Mouse (Mus musculus): ENCODE results near the gene Duoxa1. TPM values are rescaled to one million over a fixed set of nuclear protein-coding genes. Genes with fewer than 3 reads are reported as not detected.

The Duoxa1 gene
- total RNA-seq, 2 experiments from 2014 or later, result not detected

DNA sequence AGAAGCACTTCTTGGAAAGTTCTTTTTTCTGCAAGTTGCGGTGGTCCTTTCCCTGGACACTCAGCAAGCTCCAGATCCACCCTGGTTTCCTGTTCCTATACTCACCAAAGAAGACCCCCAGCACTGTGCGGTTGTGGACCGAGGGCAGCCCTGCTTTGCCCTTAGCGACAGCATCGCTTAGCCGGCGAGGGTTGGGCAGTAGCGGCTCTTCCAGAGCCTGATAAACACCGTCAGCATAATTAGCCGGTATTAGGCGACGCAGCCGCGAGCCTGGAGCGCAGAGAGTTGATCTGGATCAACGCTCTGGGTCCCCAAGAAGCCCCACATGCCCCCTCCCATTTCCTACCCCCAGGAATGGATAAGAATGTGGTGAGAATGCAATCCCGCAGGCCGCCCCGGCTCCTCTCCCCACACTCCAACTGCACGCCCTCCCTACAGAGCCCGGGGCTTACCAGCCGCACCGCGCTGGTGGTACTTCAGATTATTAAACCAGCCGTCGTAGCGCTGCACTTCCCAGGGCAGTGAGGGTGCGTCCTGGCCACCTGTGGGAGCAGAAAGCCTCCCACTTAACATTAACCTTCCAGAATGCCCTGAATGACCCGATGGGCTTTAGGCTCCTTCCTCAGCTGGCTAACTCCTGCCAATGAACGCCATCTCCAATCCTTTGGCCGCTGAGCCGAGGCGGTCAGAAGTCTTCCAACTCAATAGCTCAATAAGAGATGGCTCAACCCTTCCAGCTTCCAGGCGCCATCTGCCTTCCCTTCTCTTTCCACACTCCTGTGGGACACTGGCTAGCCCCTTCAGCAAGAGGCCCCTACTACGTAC, 16.0 kb downstream of the Duoxa1 start:
- no peak for DNase-seq

DNA sequence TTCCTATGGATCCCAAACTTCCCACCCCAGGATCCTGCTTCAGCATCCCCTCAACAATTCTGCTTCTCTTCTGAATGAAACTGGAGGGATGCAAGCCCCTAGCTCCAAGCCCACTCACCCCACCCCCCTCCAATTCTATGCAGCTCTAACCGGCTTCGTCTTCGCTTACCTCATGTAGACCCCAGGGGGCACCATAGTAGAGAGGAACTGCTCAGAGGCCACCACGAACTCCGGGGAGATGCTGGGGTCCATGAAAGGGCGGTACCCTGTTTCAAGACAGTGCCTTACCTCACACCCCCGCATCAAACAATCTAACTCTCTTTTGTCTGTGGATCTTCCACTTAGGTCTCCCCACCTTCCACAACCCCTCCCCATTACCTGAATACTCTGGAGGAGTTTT, 18.6 kb downstream of the Duoxa1 start:
- DNase-seq, result no peak

DNA sequence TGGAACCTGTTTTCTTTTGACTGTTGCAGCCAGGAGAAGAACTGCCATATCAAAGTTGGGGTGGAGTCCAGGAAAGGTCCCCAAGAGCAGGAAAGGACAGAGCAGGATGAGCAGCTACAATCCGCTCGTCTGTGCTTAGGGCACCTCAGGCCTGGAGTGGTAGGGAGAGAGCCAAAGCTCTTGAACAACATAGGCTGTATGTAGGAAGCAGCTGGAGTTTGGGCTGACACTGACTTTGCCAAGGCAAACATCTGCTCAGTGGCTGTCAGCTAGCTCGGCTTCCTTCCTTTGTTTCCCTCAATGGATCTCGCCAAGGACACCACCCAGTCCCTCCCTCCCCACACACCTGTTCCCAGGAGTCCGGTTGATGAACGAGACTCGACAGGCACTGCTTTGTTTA, 27.4 kb downstream of the Duoxa1 start:
- no peak for DNase-seq

DNA sequence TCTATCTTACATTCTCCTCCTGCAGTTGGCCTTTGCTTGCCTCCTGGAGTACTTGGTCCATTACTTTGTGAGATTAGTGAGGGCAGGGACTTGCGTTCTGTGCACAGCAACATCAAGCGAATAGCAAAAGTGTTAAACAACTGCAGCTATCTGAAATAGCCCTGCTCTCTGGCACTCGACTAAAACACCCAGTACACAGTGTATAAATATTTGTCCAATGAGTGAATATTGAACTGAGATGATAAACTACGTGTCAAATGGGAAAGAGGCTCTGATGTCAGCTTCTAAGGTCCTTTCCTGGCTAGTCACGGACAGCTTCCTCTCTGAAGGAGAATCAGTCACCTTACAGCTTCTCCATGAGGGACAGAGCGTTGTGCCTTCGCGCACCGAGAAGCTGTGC, 29.4 kb downstream of the Duoxa1 start:
- DNase-seq, result no peak

DNA sequence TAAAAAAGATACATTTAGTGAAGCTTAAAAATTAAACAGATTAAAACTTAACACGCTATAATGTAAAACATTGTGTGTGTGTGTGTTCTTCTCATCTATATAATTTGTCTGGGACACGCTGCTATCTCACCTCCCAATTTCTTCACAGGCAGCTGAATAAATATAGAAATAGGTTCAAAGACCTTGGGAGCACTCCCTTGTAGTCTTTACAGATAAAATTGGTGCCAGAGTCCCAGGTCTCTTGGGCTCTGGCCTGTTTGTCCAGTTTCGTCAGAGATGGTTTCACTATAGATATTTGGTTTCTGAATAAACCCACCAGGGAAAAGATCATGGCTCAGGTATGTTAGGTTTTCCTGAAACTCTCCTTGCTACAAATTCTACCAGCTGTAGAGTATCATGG, 34.8 kb downstream of the Duoxa1 start:
- DNase-seq, result no peak

DNA sequence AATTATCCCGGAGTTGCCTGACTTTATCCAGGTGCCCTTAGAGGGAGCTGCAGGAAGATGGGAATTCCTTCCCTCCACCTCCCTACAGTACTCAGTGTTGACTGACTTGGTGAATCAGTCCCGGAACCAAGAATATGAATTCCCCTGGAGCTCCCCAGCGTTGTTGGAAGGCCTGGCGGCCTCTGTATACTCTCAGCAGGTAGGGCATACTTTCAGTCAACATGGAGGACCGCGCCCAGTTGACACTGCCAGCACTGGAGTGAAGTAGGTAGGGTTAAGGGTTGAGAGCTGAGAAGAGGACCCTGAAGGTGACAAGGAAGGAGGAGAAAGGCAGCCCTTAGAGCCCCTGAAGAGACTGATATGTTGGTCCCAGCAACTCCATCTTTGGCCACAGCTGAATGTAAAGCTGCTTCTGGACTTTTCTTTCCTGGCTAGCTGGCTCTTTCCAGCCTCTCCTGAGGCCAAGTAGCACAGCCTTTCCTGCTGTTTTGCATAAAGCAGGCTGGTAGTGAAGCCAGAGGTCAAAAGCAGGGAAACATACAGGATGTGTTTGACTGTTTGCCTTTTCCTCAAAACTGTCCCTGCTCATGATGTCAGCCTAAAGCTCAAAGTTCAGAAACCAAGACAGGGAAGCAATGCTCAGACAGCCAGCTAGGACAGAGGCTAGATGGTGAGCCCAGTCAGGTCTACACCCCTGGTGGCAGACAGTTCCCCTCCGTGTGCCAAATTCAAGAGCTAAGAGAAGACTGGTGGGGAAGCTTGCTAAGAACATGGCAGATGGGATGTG, 46.9 kb downstream of the Duoxa1 start:
- no peak for DNase-seq

DNA sequence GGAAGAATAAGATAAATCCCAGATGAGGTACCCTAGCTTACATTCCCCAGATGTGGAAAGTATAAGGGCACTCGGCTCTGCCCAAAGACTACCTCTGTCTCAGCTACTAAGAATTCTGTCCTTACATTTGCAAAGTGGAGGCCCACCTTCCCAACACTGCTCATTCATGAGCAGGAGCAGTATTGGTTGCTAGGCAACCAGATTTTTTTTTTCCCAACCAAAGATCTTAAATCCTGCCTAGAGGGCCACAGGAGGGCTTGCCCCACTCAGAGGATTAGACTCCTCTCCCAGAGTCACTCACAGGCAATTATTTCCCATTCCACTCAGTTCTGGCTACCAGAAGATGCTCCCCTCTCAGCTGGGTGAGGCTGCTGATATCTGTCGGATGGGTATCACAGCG, 48.8 kb downstream of the Duoxa1 start:
- DNase-seq, result no peak

DNA sequence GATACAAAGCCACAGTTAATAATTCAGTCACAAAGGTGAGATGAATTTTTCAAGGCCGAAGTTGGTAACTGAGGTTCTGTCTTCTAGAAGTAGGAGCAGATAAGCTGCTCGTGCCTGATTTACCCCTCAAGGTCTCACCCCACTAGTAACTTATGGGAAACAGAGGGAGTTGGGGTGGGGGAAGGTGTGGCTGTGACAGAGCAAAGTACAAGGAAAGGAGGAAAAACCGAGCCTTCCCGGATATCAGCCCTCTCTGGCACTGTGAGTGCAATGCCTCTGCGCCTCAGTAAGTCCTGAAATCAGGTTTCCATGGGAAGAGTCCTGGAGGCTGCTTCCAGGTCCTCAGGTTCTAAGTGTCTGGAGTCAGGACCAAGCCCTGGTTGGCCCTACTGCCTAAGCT, 52.8 kb downstream of the Duoxa1 start:
- DNase-seq, result no peak

DNA sequence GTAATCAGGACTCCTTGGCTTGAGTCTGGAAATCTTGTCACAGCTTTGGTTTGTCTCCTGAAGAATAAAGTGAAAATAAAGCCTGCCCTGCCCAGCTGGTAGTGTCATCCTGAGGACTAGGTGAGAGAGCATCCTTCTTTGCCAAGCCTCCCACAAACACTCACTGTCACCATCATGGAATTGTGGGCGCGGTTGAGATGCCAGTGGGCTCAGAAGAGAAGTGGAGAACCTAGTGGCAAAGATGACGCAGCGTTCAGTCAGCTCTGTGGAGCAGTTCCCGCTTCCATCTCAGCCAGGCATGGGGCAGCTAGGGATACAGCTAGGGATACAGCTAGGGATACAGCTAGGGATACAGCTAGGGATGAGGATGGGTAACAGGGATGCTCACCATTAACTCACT, 57.5 kb downstream of the Duoxa1 start:
- no peak for DNase-seq

Other genes starting within 250 kb of the Duoxa1 start
- gene Spg11, start 195.3 kb downstream of the Duoxa1 start, total RNA-seq (2021), result 10 to 100 TPM; 18.4 to 20.5 TPM
- gene B2m, start 166.0 kb downstream of the Duoxa1 start, total RNA-seq (2021), result 100 to 1,000 TPM; 632 to 981 TPM
- gene Trim69, start 153.0 kb downstream of the Duoxa1 start, total RNA-seq (2021), result under 1 TPM; 0.16 to 0.17 TPM
- gene Patl2, start 127.5 kb downstream of the Duoxa1 start, total RNA-seq (2021), result not detected
- not detected for gene Terb2, start 127.5 kb downstream of the Duoxa1 start, total RNA-seq (2021)
- 10 to 100 TPM; 75.8 to 96.2 TPM for gene Sord, start 79.0 kb downstream of the Duoxa1 start, total RNA-seq (2021)
- under 1 TPM in 1 of 2 experiments, not detected in 1; 0.13 TPM for gene Duox2, start 15.3 kb downstream of the Duoxa1 start, total RNA-seq (2021)
- not detected for gene Duoxa2, start 14.8 kb downstream of the Duoxa1 start, total RNA-seq (2021)
- under 1 TPM; 0.10 to 0.13 TPM for gene Duox1, start 1.9 kb upstream of the Duoxa1 start, total RNA-seq (2021)
- gene Shf, start 55.4 kb upstream of the Duoxa1 start, total RNA-seq (2021), result 1 to 10 TPM; 9.3 to 9.4 TPM
- 1 to 10 TPM; 3.0 to 3.5 TPM for gene Slc28a2, start 112.7 kb upstream of the Duoxa1 start, total RNA-seq (2021)
- gene Gm14085, start 171.2 kb upstream of the Duoxa1 start, total RNA-seq (2021), result under 1 TPM in 1 of 2 experiments, not detected in 1; 0.10 TPM

All from adrenal gland, postnatal 36 days (tissue).